Mouse (Mus musculus) CH12F3 (cell line): ENCODE data around the gene Rab4b.

Experiments
- in situ Hi-C: fragments of 300-500 bp; cut with MboI; formaldehyde crosslinking; loops from 2 replicates; pipeline ENCODE4 v1.14.3; 2020; ENCODE audit warnings: low sequenced_read_pairs

Rab4b gene

DNA sequence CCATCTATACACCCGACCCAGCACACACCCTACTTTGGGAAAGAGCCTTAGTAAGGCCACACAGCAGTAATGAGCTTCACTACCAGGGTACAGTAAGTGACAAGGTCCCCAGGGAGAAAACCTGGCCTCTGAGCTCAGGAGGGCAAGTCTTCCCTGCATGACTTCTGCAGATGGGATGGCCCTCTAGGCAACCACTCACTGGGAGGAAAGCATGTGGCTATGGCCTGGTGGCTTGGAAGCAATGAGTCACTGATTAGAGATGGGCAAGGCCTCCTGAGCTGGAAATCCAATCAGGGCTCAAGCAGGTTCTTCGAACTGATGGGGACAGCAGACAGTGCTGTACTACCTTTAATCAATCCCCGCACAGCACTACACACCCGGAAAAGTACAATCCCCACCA, 17.0 kb downstream of the Rab4b start:
- in situ Hi-C loops, result no loop called here

- in situ Hi-C loops, result no loop called here
Observed at GRCm38 (mm10) chr7:27160921-27161320, 17.8 kb downstream of the Rab4b start.

DNA sequence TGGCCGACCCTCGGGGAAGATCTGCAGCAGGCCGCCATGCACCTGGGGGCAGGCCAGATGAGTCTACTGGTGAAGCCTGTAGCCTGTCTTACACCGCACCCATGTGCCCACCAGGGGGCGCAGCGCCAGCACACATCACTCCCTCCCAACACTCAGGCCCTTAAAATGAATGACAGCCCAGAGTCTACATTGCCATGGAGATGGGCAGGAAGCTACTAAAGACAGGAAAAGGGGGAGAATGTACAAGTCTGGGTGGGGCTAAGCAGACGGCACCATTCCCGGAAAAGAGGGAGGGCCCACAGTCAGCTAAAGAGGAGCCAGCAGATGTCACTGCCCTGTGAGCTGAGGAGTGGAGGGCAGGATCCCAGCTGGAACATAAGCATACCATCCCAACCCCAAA, 18.8 kb downstream of the Rab4b start:
- in situ Hi-C loops, result no loop called here

GRCm38 (mm10) chr7:27159256-27159655, 19.4 kb downstream of the Rab4b start:
- in situ Hi-C loops, result no loop called here

DNA sequence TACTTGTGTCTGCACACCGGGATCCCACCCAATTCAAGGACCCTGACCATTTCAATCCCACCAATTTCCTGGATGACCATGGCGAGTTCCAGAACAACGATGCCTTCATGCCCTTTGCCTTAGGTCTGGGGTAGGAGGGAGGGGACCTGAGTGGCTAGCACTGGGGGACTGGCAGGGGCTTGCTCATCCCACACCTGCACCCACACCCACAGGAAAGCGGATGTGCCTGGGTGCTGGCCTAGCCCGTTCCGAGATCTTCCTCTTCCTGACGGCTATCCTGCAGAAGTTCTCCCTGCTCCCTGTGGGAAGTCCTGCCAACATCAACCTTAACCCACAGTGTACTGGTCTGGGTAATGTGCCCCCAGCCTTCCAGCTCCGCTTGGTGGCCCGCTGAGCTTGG, 20.5 kb downstream of the Rab4b start:
- in situ Hi-C loops, result no loop called here

DNA sequence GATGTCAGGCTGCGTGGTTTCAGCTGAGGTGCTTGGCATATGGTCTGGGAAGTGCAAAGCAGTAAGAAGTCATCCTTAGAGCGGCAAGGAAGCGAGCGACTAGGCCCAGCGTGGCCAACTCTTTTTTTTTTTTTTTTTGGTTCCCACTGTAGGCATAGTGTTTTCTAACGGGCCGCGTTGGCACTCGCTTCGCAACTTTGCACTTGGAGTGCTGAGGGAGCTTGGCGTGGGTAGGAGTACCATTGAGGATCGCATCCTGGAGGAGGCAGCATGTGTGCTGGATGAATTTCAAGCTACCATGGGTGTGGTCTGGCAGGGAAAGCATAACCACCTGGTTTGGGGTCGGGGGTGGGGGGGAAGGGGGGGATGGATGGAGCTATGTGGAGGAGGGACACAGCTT, 22.7 kb downstream of the Rab4b start:
- in situ Hi-C loops, result no loop called here

- in situ Hi-C loops, result no loop called here
Observed at GRCm38 (mm10) chr7:27153205-27153764, 25.4 kb downstream of the Rab4b start, which contains the start of gene Cyp2t4. Gene Cyp2t4, plus strand, starts transcription at chr7:27153714.

- in situ Hi-C loops, result no loop called here
Observed at GRCm38 (mm10) chr7:27136410-27136996, 42.2 kb downstream of the Rab4b start.

DNA sequence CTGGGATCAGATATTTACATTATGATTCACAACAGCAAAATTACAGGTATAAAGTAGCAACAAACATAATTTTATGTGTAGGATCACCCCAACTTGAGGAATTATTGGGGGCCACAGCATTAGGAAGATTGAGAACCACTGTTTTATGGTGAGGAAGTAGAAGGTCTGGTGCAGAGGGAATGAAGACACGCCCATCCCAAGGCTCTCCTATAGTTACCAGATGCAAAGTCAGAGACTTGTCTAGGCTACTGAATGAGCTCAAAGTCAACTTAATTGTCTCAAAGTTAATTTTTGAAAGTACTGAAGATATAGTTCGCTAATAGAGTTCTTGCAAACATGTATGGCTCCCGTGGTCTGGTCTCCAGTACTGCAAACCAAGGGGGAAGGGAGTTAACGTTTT, 44.9 kb downstream of the Rab4b start:
- in situ Hi-C loops, result no loop called here

DNA sequence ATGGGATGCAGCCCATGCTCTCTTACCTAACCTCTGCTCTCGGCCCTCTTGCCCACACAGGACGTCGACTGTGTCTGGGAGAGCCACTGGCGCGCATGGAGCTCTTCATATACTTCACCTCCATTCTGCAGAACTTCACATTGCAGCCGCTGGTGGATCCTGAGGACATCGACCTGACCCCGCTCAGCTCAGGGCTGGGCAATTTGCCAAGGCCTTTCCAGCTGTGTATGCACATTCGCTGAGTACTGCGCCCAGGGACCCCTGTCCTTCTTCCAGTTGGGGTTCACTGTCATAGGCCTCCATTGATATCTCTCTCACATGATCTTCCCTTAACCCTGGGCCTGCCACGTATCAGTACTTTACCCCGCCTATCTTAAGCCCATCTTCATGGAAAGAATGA, 45.5 kb downstream of the Rab4b start:
- in situ Hi-C loops, result no loop called here

DNA sequence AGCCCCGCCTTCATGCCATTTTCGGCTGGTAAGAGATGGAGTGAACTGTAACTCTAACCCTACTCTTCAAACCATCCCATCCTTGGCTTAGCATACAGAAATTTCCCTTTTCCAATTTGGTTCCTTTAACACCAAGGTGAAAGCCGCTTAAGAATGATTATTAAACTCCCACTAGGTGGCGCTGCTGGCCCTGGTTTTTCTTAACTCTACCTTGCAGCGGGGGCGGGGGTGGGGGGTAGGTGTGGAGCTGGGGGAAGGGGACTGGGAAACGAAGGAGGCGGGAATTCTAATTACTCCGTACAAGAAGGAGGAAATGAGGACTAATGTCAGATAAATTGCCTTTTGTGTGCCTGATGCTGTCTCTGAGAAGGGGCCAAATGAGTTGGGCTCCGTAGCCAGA, 46.1 kb downstream of the Rab4b start:
- in situ Hi-C loops, result no loop called here

GRCm38 (mm10) chr7:27131387-27131786, 47.3 kb downstream of the Rab4b start:
- in situ Hi-C loops, result no loop called here

DNA sequence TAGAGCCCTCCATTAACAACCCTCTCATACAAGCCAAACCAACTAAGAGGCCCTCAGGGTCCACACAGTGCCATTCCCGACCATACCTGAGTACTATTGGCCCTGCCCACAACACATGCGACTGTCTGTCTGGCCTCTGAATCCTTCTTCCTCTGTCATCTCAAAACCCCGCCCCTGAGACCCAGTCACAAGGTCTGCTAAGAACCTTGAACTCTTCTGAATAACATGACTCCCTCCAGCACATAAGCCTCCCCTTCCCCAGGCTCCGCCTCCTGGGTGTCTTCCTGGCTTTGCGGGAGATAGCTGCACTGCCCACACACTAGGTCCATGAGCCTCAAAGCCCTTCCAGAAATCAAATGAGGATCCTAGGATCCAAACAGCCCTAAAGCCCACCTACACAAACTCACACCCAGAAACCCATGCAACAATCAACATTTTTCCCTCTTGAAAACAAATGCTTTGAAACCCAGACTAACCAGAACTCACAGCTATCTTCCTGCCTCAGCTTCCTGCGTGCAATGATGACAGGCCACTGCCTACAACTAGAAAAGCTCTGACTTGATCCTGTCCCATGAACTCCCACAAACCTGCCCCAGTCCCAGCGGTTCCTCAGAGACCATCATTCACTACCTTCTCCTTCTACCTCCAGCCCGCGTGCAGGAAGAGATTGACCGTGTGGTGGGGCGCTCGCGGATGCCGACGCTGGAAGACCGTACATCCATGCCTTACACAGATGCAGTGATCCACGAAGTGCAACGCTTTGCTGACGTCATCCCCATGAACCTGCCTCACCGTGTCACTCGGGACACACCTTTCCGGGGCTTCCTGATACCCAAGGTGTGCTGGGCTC, 48.0 kb downstream of the Rab4b start:
- in situ Hi-C loops, result no loop called here

DNA sequence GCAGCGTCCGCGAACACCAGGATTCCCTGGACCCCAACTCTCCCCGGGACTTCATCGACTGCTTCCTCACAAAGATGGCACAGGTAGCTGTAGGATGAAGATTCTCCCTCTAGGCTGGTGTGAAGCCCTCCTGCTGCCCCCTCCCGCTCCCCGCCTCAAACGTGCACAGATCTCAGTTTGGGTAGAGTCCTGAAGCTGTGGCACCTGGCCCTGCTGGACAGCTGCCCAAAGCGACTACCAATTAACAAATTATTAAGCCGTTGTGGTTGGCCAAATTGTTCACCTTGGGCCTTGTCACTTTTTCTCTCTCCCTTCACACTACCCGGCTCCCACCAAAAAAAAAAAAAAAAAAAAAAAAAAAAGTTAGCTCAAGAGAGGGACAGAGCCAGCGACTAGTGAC, 48.9 kb downstream of the Rab4b start:
- in situ Hi-C loops, result no loop called here

- in situ Hi-C loops, result no loop called here
Observed at GRCm38 (mm10) chr7:27128946-27129345, 49.8 kb downstream of the Rab4b start.

DNA sequence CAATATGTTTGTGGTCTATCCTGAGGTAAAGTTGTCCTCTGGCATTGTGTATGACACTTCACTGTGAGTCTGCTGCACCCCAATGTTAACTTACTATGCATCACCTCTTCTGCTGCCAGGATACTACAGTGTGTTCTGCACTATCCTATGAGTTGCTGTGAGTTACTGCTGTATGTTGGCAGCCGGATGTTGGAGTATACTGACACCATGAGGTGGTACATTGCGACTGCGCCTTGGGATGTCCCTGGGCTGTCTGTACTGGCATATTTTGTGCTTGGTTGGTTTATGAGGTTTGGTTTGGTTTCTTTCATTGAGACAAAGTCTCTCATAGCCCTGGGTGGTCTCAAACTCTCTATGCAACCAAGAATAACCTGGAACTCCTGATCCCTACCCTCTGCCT, 50.5 kb downstream of the Rab4b start:
- in situ Hi-C loops, result no loop called here

DNA sequence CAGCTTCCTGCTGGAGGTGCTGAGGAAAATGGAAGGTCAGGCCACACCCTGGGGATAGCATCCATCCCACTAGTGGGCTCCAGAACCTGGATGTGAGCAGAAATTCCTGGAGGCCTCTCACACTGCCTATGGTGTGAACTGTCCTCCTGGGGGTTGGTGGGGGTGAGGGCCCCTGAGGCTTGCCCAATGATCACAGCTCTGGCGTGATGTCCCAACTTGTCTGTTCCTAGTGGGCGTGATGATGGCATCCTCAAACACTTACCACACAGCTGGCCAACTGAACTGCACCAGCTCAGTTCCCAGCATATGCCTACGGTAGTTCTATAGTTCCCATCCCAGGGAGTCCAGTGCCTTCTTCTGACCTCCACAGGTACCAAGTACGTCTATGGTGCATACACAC, 53.7 kb downstream of the Rab4b start:
- in situ Hi-C loops, result no loop called here

GRCm38 (mm10) chr7:27124305-27124832, 54.3 kb downstream of the Rab4b start:
- in situ Hi-C loops, result no loop called here

GRCm38 (mm10) chr7:27119676-27120075, 59.0 kb downstream of the Rab4b start, which contains the start of gene Cyp2f2:
Gene Cyp2f2, plus strand, starts transcription at chr7:27119909.
- in situ Hi-C loops, result no loop called here
